Mouse (Mus musculus): ENCODE measurements at regions not wholly inside any gene's neighbourhood (a gene's known extent, or its start where the extent isn't known, plus 50 kb on each side); places are given as distances from the start of the nearest gene placed in this dataset.

GRCm38 (mm10) chr13:112037731-112038380 is 229.1 kb upstream of the Map3k1 start:
- DNase-seq (ENCODE audit: low spot score in 2 of 2): no peak

DNA sequence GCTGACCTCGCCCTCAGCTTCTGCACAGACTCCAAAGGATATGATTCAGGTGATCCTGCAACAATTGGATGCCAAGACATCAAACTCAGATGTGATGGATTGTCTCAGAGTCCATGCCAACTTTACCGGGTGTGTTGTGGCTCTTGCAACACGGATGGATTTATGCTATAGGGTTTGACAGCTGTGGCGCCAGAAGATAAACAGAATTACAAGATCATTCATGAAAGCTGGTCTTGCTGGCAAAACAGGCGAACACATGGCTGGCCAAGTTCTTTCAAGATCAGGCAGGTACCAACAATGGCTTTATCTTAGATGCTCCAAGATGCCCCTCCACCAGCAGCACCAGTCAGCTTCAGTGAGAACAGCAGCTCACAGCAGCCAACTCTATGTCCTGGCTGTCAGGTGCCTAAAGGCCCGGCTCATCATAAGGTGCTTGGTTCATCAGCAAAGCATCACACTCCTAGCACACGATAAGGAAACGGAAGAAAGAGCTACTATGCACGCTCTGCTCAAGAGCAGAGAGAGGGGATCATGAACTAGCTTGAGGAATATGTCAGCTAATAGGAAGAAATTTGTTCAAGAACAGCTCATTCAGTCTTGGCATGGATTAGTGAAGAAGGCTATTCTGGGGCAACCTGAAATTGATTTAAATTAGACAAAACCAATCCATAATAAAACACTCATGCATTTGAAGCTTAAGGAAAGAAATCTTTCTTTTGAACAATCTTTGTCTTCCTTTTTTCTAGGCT is 229.9 kb upstream of the Map3k1 start:
- no peak for DNase-seq (ENCODE audit: low spot score in 2 of 2)

DNA sequence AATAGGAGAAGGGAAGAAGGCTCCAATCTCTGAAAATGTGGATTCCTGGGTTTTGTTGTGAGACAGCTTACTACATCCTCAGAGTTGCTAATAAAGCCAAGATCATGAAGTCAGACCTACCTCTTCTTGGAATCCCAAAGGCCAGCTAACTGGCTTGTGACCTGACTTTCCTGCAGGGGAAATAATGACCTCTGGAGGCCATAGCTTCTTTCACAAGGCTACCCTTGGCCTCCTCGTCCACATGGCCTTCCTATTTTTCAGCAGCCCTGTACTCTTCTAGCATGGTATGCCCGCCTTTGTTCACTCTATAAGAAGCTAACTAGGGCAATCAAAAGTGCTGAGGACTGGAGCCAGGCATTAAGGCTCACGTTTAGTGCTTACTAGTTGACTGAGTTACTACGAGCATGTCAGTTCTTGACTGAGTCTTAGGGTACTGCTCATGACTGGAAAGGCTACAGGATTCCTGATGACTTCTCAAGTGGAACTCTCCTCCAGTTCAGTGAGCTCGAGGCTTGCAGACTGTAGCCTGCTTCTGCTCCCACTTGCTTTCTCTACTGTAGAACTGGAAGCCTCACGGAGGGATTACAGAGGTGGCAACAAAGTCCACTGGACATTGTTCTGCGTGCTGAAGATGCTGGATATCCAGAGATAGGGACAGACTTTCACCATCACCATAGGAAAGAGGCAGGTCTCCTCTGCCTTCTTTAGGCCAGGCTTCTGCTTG is 230.8 kb upstream of the Map3k1 start:
- no peak for DNase-seq (ENCODE audit: low spot score in 2 of 2)

DNA sequence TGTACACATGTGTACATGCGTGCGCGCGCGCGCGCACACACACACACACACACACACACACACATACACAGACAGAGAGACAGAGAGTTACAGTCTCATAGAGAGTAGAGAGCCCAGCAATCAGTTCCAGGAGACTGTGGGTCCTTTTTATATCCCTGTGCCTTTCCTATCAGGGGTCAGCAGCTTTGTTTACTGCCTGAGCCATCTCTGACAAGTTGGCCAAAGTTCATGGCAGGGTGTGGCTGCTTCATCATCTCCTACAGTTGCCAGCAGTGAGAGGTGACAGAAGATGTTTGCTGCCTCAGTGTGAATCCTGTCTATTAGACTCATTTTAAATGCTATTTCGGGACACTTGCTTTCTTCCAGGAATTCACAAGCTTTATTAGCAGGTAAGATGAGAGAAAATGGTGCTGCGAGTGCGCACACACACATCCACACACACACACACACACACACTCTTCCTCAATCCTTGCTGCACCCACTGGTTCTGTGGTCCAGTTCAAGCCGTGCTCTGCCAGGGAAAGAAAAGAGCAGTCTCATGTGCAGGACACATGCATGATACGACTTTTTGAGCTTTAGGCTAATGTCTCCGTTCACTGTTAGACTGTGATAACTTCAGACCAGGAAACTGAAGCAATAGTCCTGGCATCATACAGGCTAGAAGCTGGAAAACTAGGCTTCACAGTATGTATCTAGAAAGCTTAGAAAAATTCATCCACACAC is 234.9 kb upstream of the Map3k1 start:
- no peak for DNase-seq (ENCODE audit: low spot score in 2 of 2)

- no peak for DNase-seq (ENCODE audit: low spot score in 2 of 2)
Observed at GRCm38 (mm10) chr13:112044372-112044771, 235.6 kb upstream of the Map3k1 start.

DNA sequence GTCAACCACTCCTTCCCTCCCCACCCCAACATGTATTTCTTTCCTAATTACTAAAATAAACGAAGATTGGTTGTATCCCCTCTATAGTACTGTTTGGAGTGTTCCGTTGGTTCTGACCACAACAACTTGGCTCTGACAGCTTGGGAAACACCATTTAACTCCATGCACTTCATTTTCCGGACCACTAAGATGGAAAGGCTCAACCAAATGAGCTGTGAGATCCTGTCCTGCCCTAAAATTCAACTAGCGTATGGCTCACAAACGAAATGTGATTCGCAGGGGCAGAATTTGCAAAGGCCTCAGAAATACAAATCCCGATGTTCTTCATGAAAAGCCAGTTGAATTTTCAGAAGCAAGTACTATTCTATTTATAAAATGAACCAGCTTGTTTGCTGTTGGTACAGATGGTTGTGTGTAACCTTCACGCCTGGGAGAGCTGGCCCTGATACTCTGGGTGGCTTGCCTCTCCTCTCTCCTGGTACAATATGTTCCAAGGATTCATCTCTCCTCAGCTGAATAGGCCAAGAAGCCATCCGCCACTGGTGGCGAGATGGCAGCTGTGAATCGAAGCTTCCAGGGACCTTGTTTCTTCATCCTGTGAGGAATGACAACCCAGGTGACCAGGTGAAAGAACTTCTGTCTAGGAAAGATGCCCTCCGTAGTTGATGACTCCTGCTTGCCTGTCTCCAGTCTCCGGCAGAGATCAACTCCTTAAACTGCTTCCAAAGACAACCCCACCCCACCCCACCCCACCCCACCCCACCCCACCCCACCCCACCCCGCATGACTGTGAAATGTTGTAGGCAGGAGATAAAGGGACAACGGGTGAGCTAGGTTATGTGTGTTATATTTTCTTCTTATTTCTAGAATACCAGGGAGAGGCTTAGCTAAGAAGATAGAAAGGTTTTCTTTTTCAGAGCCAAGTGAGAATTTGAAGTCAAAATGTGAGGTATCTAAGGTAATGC is 237.7 kb upstream of the Map3k1 start:
- no peak for DNase-seq (ENCODE audit: low spot score in 2 of 2)

- no peak for DNase-seq (ENCODE audit: low spot score in 2 of 2)
Observed at GRCm38 (mm10) chr13:112047408-112047807, 238.6 kb upstream of the Map3k1 start.

DNA sequence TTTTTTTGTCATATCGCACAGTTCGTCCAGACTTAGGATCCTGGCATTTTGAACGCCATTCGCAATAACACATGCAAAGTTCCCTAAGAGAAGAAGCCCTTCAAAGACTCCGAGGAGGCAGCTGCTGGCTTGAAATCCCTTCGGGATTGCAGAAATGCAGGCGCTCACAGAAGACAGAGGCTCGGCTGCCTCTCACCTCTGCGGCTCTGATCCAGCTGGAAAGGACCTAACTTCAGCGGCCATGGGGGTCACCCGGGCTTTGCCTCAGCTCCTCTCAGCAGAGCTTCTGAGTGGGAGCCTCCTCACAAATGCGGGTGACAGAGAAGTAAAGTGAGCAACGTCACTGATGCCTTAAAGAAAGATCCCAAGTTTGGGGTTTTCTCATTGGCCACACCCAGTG is 239.1 kb upstream of the Map3k1 start:
- no peak for DNase-seq (ENCODE audit: low spot score in 2 of 2)

- DNase-seq (ENCODE audit: low spot score in 2 of 2): no peak
Observed at GRCm38 (mm10) chr13:112048327-112048726, 239.5 kb upstream of the Map3k1 start.

GRCm38 (mm10) chr13:112050892-112051291 is 237.4 kb upstream of the Ankrd55 start:
- DNase-seq (ENCODE audit: low spot score in 2 of 2): no peak

- DNase-seq (ENCODE audit: low spot score in 2 of 2): no peak
Observed at GRCm38 (mm10) chr13:112052011-112052410, 236.2 kb upstream of the Ankrd55 start.

DNA sequence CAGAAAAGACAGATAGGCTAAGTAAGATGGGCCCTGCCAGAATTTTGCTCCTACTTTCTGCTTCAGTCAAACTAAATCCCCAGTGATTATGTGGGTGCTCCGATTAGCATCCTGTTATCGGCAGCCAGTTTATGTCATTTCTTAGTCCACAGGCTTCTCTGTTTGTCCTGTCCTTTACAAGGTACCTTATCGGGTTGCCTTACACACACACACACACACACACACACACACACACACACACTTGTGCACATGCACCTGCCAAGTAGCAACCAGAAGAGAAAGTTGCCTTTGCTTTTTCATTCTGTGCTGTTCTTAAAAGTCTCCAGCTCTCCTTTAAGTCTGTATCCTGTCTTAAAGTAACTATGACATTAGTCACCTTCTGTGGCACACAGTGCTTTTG is 235.8 kb upstream of the Ankrd55 start:
- no peak for DNase-seq (ENCODE audit: low spot score in 2 of 2)

- no peak for DNase-seq (ENCODE audit: low spot score in 2 of 2)
Observed at GRCm38 (mm10) chr13:112054879-112055371, 233.3 kb upstream of the Ankrd55 start.

DNA sequence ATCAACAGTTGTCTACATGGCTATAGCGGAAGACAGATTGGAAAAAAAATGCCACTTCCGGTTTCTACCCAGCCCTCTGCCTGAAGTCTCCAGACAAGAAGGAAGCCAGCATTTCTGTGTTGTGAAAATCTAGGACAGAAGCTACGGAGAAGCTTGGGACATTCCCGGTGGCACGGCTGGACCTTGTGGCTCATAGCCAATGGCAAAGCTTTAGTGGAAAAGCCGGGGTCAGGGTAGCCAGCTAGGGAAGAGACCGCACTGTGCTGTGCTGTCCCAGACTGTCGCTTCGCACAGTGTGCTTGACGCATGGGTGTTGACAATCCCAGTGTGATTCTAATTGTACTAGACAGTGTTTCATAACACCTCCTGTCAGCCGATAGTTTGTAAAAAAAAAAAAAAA is 230.0 kb upstream of the Ankrd55 start:
- peak in 1 of 2 experiments; percentile 12 for DNase-seq (ENCODE audit: low spot score in 2 of 2)

DNA sequence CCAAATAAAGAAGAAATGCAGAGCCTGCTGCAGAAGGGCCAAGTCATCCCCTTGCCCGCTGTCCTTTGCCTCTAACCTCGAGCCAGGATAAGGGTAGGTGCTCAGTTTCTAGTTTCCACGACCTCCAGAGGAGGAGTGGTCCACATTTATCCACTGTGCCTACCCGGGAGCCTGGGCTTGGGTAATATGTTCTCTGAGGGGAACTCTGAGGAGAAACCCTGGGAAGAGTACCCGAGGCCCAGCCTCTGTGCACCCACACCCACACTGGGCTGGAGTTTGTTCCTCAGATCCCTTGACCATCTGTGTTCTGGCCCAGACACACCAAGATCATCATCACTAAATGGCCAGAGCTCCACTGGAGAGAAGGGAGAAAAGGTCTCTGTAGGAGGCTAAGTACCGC is 229.5 kb upstream of the Ankrd55 start:
- no peak for DNase-seq (ENCODE audit: low spot score in 2 of 2)

GRCm38 (mm10) chr13:112062024-112062423 is 226.2 kb upstream of the Ankrd55 start:
- no peak for DNase-seq (ENCODE audit: low spot score in 2 of 2)

DNA sequence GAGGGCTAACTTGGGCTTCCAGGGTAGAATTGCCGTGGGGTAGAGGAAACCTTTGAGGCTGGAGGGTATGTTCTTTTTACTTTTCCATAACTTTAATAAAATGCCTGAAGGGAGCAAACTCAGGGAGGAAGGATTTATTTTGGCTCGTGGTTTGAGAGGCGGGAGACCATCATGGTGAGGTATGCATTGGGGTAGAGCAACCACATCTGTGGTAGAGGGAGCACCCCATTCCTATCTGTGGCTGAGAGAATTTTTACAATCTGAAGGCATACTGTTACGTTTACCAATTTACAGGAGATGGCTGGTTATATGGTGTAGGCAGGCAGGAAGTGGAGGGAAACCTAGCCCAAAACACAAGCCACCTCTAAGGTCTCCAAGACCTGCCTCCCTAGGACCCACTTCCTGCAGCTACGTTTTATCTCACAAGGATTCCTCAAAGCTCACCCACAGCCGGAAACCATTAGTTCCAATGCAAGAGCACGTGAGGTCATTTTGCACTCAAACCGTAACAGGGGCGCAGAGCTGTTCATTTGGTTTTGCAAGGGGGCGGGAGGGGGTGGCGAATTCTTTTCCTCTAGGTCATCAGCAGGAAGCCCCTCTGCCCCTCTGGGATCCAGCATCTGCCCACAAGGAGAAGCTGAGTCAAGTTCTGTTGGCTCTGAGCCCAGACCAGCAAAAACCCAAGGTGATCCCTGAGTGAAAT is 224.7 kb upstream of the Ankrd55 start:
- DNase-seq (ENCODE audit: low spot score in 2 of 2): no peak

DNA sequence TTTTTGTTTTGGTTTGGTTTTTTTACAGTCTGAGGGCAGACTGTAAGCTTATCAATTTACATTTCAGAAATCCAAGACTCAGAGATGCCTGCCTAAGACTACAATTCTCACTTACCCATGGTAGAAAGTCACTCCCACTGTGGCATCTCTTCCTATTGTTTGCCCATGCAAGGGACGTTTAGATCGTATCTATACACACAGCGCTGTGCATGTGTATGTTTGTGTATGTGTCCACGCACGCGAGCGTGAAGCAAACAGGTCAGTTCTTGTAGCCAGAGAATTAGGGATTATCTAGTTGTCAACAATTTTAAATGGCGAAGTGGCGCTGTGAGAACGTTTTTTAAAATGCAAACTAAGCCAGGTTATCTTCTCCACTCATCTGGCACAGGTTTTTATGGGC is 223.6 kb upstream of the Ankrd55 start:
- no peak for DNase-seq (ENCODE audit: low spot score in 2 of 2)

- DNase-seq (ENCODE audit: low spot score in 2 of 2): no peak
Observed at GRCm38 (mm10) chr13:112067066-112067847, 221.0 kb upstream of the Ankrd55 start.
